Mouse (Mus musculus) midbrain, embryonic 13.5 days (tissue): Measurements from ENCODE around the gene Pigs. TPM values are rescaled to one million over a fixed set of nuclear protein-coding genes. Genes with fewer than 3 reads are reported as not detected.

ENCODE experiments used
- ATAC-seq: fragments of 200-750 bp; cut with Nextera tagmentation; 2 replicates; pipeline ENCODE4 v1.8.0; 2017; ENCODE audit warnings: mild to moderate bottlenecking, moderate TSS enrichment, moderate library complexity
- H3K27ac ChIP-seq: fragments of 300-500 bp; sonication (generic); 2 replicates; pipeline ENCODE4 v1.5.1; 2015; ENCODE audit warnings: inconsistent platforms, mild to moderate bottlenecking, moderate library complexity
- H3K27me3 ChIP-seq: fragments of 300-500 bp; sonication (generic); 2 replicates; pipeline ENCODE4 v1.6.1; 2015; ENCODE audit warnings: mild to moderate bottlenecking, inconsistent platforms
- H3K36me3 ChIP-seq: fragments of 300-500 bp; sonication (generic); 2 replicates; pipeline ENCODE4 v1.6.1; 2015; ENCODE audit warnings: mild to moderate bottlenecking, inconsistent platforms
- H3K4me1 ChIP-seq: fragments of 300-500 bp; sonication (generic); replicated peaks from 2 replicates; pipeline ENCODE4 v1.6.1; 2015; ENCODE audit warnings: inconsistent platforms
- H3K4me2 ChIP-seq: fragments of 300-500 bp; sonication (generic); replicated peaks from 2 replicates; pipeline ENCODE4 v1.6.1; 2015; ENCODE audit warnings: moderate library complexity, mild to moderate bottlenecking, inconsistent platforms
- H3K4me3 ChIP-seq: fragments of 300-500 bp; sonication (generic); replicated peaks from 2 replicates; pipeline ENCODE4 v1.5.1; 2015; ENCODE audit warnings: mild to moderate bottlenecking, inconsistent platforms
- H3K9ac ChIP-seq: fragments of 300-500 bp; sonication (generic); replicated peaks from 2 replicates; pipeline ENCODE4 v1.6.1; 2015; ENCODE audit warnings: mild to moderate bottlenecking, inconsistent platforms
- H3K9me3 ChIP-seq: fragments of 300-500 bp; sonication (generic); 2 replicates; pipeline ENCODE4 v1.6.1; 2016; ENCODE audit warnings: mild to moderate bottlenecking, inconsistent platforms
- WGBS: fragments of 180-500 bp; shearing (Covaris S2); methylation state at CpG from one replicate; pipeline ENCODE4 v1.1.7; 2015; 5-methylcytosine and 5-hydroxymethylcytosine counted together
- polyA plus RNA-seq: library from polyadenylated mRNA; unstranded; fragments of >200 nt; fragmentation: Nextera tagmentation; extraction: Ambion mirVana; gene quantifications from 2 replicates; pipeline ENCODE4 v1.2.1, GENCODE M21; 2015

Gene Pigs
- polyA plus RNA-seq, 1 experiment from 2014 or later, result 66.6 TPM

DNA sequence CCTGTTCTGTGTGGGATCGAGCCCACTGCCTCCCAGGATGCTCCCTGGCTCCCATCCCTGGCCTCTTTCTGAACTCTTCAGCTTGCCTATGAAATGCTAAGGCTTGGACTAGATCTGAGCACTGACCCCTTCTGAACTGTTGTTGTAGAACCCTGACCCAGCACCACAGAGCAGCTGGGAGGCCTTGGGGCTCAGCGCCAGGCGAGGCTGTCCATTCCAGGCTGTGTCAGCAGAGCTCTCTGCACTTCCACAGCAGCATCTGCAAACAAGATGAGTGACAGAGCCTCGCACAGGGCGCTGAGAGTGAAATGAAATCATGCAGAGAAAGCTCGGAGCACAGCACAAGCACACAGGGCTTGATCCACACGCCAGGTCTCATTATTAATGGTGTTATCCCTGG, 44.4 kb downstream of the Pigs start:
- 44% methylated on average over 7 of the region's 7 CpGs for WGBS
- no peaks in the 10 kb centered on the region for H3K27me3 ChIP-seq
- H3K4me1 ChIP-seq, result peaks cover 6% of the 10 kb centered on the region
- H3K4me2 ChIP-seq, result no peak overlapping the region
- no peak overlapping the region for H3K9ac ChIP-seq
- no peaks in the 10 kb centered on the region for H3K36me3 ChIP-seq
- no peak for ATAC-seq
- no peak overlapping the region for H3K4me3 ChIP-seq
- no peaks in the 10 kb centered on the region for H3K9me3 ChIP-seq
- peak overlapping the region; percentile 55; the same call in 1 of the 2 replicates for H3K27ac ChIP-seq

- no peak overlapping the region for H3K4me3 ChIP-seq
- no peaks in the 10 kb centered on the region for H3K27me3 ChIP-seq
- H3K4me1 ChIP-seq, result peaks cover 6% of the 10 kb centered on the region
- ATAC-seq, result no peak
- H3K4me2 ChIP-seq, result no peak overlapping the region
- no peaks in the 10 kb centered on the region for H3K9me3 ChIP-seq
- WGBS, result 81% methylated on average over 8 of the region's 8 CpGs
- H3K27ac ChIP-seq, result no peak overlapping the region
- no peaks in the 10 kb centered on the region for H3K36me3 ChIP-seq
- no peak overlapping the region for H3K9ac ChIP-seq
Observed at GRCm38 (mm10) chr11:78374147-78374546, 45.9 kb downstream of the Pigs start.

DNA sequence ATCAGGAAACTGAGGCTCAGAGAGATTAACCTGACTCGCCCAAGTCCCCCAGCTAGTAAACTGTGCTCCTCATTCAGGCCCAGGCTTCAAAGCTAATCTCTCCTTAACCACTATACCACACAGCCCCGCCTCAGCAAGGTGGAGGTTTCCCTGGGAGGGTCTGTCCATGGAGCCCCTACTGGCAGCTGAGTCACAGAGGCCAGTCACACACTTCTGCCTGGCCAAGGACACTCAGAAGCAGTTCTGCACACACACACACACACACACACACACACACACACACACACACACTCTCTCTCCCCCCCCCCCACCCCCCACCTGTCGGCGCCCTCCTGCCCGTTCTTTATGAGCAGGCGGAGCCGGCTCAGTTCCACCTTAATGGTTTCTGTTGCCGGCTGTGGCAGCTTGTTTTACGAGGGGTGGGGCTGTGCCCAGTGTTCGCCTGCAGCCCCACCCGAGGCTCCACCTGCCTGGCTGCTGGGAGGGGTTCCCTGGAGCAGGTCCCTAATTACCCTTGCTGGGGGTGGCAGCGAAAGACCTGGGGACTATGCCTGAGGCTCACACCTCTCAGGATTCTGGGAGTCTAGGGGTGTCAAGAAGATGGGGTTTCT, 49.4 kb downstream of the Pigs start:
- Histone ChIP-seq H3K9me3 (no peaks in the 10 kb centered on the region), H3K4me1 (peaks cover 2% of the 10 kb centered on the region), H3K9ac (no peak overlapping the region), H3K4me3 (no peak overlapping the region), H3K4me2 (no peak overlapping the region), H3K36me3 (no peaks in the 10 kb centered on the region), H3K27me3 (no peaks in the 10 kb centered on the region), H3K27ac (no peak overlapping the region)
- ATAC-seq, result no peak
- 50% methylated on average over 10 of the region's 12 CpGs for WGBS

- 85% methylated on average over 4 of the region's 4 CpGs for WGBS
- H3K4me1 ChIP-seq, result no peaks in the 10 kb centered on the region
- ATAC-seq, result no peak
- no peaks in the 10 kb centered on the region for H3K27me3 ChIP-seq
- H3K4me2 ChIP-seq, result no peak overlapping the region
- H3K27ac ChIP-seq, result no peak overlapping the region
- no peak overlapping the region for H3K4me3 ChIP-seq
- no peaks in the 10 kb centered on the region for H3K9me3 ChIP-seq
- H3K36me3 ChIP-seq, result no peaks in the 10 kb centered on the region
- H3K9ac ChIP-seq, result no peak overlapping the region
Observed at GRCm38 (mm10) chr11:78380351-78380750, 52.1 kb downstream of the Pigs start.

GRCm38 (mm10) chr11:78380996-78381395, 52.8 kb downstream of the Pigs start:
- Histone ChIP-seq H3K27ac (no peak overlapping the region), H3K4me2 (no peak overlapping the region), H3K9me3 (no peaks in the 10 kb centered on the region), H3K9ac (no peak overlapping the region), H3K36me3 (no peaks in the 10 kb centered on the region), H3K27me3 (no peaks in the 10 kb centered on the region), H3K4me3 (no peak overlapping the region), H3K4me1 (no peaks in the 10 kb centered on the region)
- no peak for ATAC-seq
- 84% methylated on average over 3 of the region's 3 CpGs for WGBS

- no peak for ATAC-seq
- Histone ChIP-seq H3K4me1 (no peaks in the 10 kb centered on the region), H3K27ac (no peak overlapping the region), H3K36me3 (no peaks in the 10 kb centered on the region), H3K4me2 (no peak overlapping the region), H3K27me3 (no peaks in the 10 kb centered on the region), H3K4me3 (no peak overlapping the region), H3K9ac (no peak overlapping the region), H3K9me3 (no peaks in the 10 kb centered on the region)
- 80% methylated on average over 7 of the region's 7 CpGs for WGBS
Observed at GRCm38 (mm10) chr11:78382286-78382685, 54.1 kb downstream of the Pigs start.

GRCm38 (mm10) chr11:78382701-78383100, 54.5 kb downstream of the Pigs start:
- no peak for ATAC-seq
- Histone ChIP-seq H3K27ac (no peak overlapping the region), H3K9me3 (no peaks in the 10 kb centered on the region), H3K4me3 (no peak overlapping the region), H3K27me3 (no peaks in the 10 kb centered on the region), H3K4me2 (no peak overlapping the region), H3K9ac (no peak overlapping the region), H3K36me3 (no peaks in the 10 kb centered on the region), H3K4me1 (no peaks in the 10 kb centered on the region)
- 29% methylated on average over 5 of the region's 5 CpGs for WGBS

DNA sequence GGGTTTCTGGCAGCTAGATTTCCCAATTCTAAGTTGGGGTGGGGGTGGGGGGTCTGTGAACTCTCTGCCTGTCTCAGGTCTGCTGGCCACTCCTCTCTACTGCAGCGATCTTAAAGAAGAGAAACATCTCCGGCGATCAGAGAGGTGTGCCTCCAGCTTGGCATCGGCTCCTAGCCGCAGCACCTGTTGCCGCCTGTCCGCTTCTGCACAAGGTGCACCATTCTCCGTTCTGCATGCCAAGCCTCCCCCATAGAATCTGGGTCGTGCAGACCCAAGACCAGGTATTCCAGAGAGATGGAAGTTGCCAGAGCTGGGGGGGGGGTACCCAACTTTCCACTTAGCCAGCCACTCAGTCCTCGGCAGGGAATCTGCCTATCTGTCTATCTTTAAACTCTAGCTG, 57.6 kb downstream of the Pigs start:
- Histone ChIP-seq H3K9me3 (no peaks in the 10 kb centered on the region), H3K36me3 (no peaks in the 10 kb centered on the region), H3K27me3 (no peaks in the 10 kb centered on the region), H3K4me3 (no peak overlapping the region), H3K4me1 (no peaks in the 10 kb centered on the region), H3K4me2 (no peak overlapping the region), H3K27ac (no peak overlapping the region), H3K9ac (no peak overlapping the region)
- ATAC-seq, result no peak
- 88% methylated on average over 10 of the region's 10 CpGs for WGBS

- H3K36me3 ChIP-seq, result no peaks in the 10 kb centered on the region
- no peaks in the 10 kb centered on the region for H3K9me3 ChIP-seq
- H3K9ac ChIP-seq, result no peak within 1 kb of the TSS
- no peaks in the 10 kb centered on the region for H3K27me3 ChIP-seq
- no peak within 1 kb of the TSS for H3K4me3 ChIP-seq
- no peaks in the 10 kb centered on the region for H3K4me1 ChIP-seq
- no peak within 1 kb of the TSS for H3K27ac ChIP-seq
- H3K4me2 ChIP-seq, result no peak within 1 kb of the TSS
- ATAC-seq, result no peak
- 83% methylated on average over 14 of the region's 14 CpGs for WGBS
Observed at GRCm38 (mm10) chr11:78386508-78387043, 58.4 kb downstream of the Pigs start, which contains the start of gene Foxn1. Foxn1 (minus strand) TSS chr11:78386558.

Other genes starting within 250 kb of the Pigs start
- gene Eral1, start 248.0 kb upstream of the Pigs start, polyA plus RNA-seq, result 32.7 and 33.8 TPM in 2 replicates
- gene Fam222b, start 233.8 kb upstream of the Pigs start, polyA plus RNA-seq, result 29.3 and 30.7 TPM in 2 replicates
- 120 and 139 TPM in 2 replicates for gene Traf4, start 162.8 kb upstream of the Pigs start, polyA plus RNA-seq
- 4.7 and 5.2 TPM in 2 replicates for gene Nek8, start 151.7 kb upstream of the Pigs start, polyA plus RNA-seq
- 5.0 and 5.9 TPM in 2 replicates for gene Tlcd1, start 151.7 kb upstream of the Pigs start, polyA plus RNA-seq
- gene Rpl23a, start 144.8 kb upstream of the Pigs start, polyA plus RNA-seq, result 934 and 937 TPM in 2 replicates
- 42.0 and 43.4 TPM in 2 replicates for gene Rab34, start 140.0 kb upstream of the Pigs start, polyA plus RNA-seq
- 0.84 and 2.2 TPM in 2 replicates for gene Proca1, start 135.0 kb upstream of the Pigs start, polyA plus RNA-seq
- 78.7 and 81.1 TPM in 2 replicates for gene Sdf2, start 82.7 kb upstream of the Pigs start, polyA plus RNA-seq
- 30.3 and 30.8 TPM in 2 replicates for gene Supt6, start 82.4 kb upstream of the Pigs start, polyA plus RNA-seq
- gene 2610507B11Rik, start 66.7 kb upstream of the Pigs start, polyA plus RNA-seq, result 60.6 and 62.3 TPM in 2 replicates
- 0.28 and 0.87 TPM in 2 replicates for gene BC030499, start 37.6 kb upstream of the Pigs start, polyA plus RNA-seq
- gene Spag5, start 26.9 kb upstream of the Pigs start, polyA plus RNA-seq, result 17.3 and 20.7 TPM in 2 replicates
- gene Aldoc, start 5.4 kb upstream of the Pigs start, polyA plus RNA-seq, result 26.3 and 28.3 TPM in 2 replicates
- gene Unc119, start 15.1 kb downstream of the Pigs start, polyA plus RNA-seq, result 69.1 and 75.4 TPM in 2 replicates
- not detected in 2 replicates for gene Foxn1, start 58.1 kb downstream of the Pigs start, polyA plus RNA-seq
- not detected in 2 replicates for gene Slc13a2, start 93.8 kb downstream of the Pigs start, polyA plus RNA-seq
- 20.4 and 20.8 TPM in 2 replicates for gene Slc46a1, start 137.3 kb downstream of the Pigs start, polyA plus RNA-seq
- gene Sarm1, start 169.3 kb downstream of the Pigs start, polyA plus RNA-seq, result 41.4 and 47.8 TPM in 2 replicates
- 109 and 138 TPM in 2 replicates for gene Vtn, start 170.7 kb downstream of the Pigs start, polyA plus RNA-seq
- gene Sebox, start 175.0 kb downstream of the Pigs start, polyA plus RNA-seq, result not detected in 2 replicates
- gene Tmem199, start 183.8 kb downstream of the Pigs start, polyA plus RNA-seq, result 95.9 and 97.6 TPM in 2 replicates
- gene Poldip2, start 183.8 kb downstream of the Pigs start, polyA plus RNA-seq, result 176 and 178 TPM in 2 replicates
- gene Tnfaip1, start 207.9 kb downstream of the Pigs start, polyA plus RNA-seq, result 55.0 and 58.8 TPM in 2 replicates
- 124 and 126 TPM in 2 replicates for gene Ift20, start 207.9 kb downstream of the Pigs start, polyA plus RNA-seq
- gene Tmem97, start 222.4 kb downstream of the Pigs start, polyA plus RNA-seq, result 28.7 and 33.5 TPM in 2 replicates